Mouse (Mus musculus) olfactory bulb, adult 2 months (tissue): ENCODE data around the gene Ninl. TPM values are rescaled to one million over a fixed set of nuclear protein-coding genes. Genes with fewer than 3 reads are reported as not detected.
"Not testable (repeated sequence)": the region's sequence is repeated elsewhere in the genome, so short reads cannot be mapped to it uniquely, and the experiment has no call there.

Experiments
- H3K27ac ChIP-seq: fragments of 200-500 bp; 2 replicates; pipeline ENCODE4 v1.5.1; 2012; ENCODE audit warnings: low read depth, low read length; ENCODE audit not compliant: insufficient read depth
- H3K4me1 ChIP-seq: fragments of 200-500 bp; 2 replicates; pipeline ENCODE4 v1.6.1; 2012; ENCODE audit warnings: low read length; ENCODE audit not compliant: control insufficient read depth, insufficient read depth
- H3K4me3 ChIP-seq: fragments of 200-500 bp; 2 replicates; pipeline ENCODE4 v1.5.1; 2012; ENCODE audit warnings: mild to moderate bottlenecking, low read depth, low read length, moderate library complexity; ENCODE audit not compliant: insufficient read depth
- CTCF ChIP-seq: fragments of 200-500 bp; IDR thresholded peaks from 2 replicates; pipeline ENCODE4 v1.5.1; 2012; ENCODE audit warnings: low read depth, mild to moderate bottlenecking, low read length, moderate library complexity; ENCODE audit not compliant: insufficient read depth
- POLR2A ChIP-seq: fragments of 200-500 bp; IDR thresholded peaks from 2 replicates; pipeline ENCODE4 v1.6.1; 2012; ENCODE audit warnings: mild to moderate bottlenecking, low read depth, low read length, moderate library complexity; ENCODE audit not compliant: insufficient read depth
- WGBS: fragments of 180-500 bp; shearing (Covaris S2); methylation state at CpG from one replicate; pipeline ENCODE4 v1.1.7; 2018; 5-methylcytosine and 5-hydroxymethylcytosine counted together
- polyA plus RNA-seq: library from polyadenylated mRNA; stranded (reverse); fragments of >200 nt; gene quantifications from 2 replicates; pipeline ENCODE4 v1.2.4, GENCODE M21; 2012; ENCODE audit warnings: low replicate concordance; ENCODE audit not compliant: missing spikeins, insufficient read depth, insufficient read length

Gene Ninl
- polyA plus RNA-seq, 1 experiment = not detected

DNA sequence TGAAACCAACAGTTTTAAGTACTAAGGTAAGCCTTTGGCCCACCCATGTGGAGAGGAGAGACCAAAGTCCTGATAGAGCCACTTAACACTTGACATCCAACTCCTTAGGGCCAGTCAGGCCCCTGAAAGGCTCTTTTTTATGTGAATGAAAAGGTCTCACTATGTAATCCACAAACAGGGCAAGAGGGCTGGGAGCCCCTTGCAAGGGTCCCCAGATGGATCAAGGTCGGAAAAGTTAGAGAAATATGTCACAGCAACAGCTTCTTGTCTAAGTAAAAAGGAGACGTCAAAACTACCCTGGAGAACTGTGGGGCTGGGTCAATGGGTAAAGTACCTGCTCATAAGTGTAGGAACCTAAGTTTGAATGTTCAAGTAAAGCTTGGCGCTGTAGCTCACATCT lies 74.5 kb downstream of the Ninl start:
- Histone ChIP-seq H3K4me1 (no peaks in the 10 kb centered on the region), H3K4me3 (no peak overlapping the region), H3K27ac (no peak overlapping the region)
- 91% methylated on average over 3 of the region's 3 CpGs for WGBS
- no peak for TF ChIP-seq CTCF
- no peak for TF ChIP-seq POLR2A

DNA sequence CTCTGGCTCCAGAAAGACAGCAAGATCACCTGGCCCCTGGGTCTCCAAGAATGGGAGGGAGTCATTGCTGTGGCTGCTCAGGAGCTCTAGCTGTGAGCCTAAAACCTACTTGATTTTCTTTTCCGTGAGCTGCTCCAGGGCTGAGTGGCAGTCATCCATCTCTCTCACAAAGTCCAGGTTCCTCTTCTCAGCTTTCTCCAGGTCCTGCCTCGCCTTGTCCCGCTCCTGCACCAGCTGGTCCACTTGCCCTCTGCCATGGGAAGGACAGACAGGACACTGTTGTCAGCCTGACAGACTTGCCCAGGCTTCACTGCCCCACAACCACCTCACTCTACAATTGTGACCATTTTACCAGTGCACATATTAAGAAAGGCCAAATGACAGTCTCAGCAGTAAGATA lies 75.9 kb downstream of the Ninl start:
- WGBS = 95% methylated on average over 3 of the region's 3 CpGs
- no peaks in the 10 kb centered on the region for H3K4me1 ChIP-seq
- TF ChIP-seq POLR2A = no peak

GRCm38 (mm10) chr2:150959521-150959920 lies 79.7 kb downstream of the Ninl start:
- Histone ChIP-seq H3K27ac (no peak overlapping the region), H3K4me1 (no peaks in the 10 kb centered on the region), H3K4me3 (no peak overlapping the region)
- WGBS = 72% methylated on average over 10 of the region's 10 CpGs
- no peak for TF ChIP-seq POLR2A
- TF ChIP-seq CTCF = no peak

More for the DNA sequence above, 75.9 kb downstream of the Ninl start:
- Histone ChIP-seq H3K4me3 (no peak overlapping the region), H3K27ac (no peak overlapping the region)

- WGBS = 38% methylated on average over 1 of the region's 1 CpGs
- H3K4me1 ChIP-seq = no peaks in the 10 kb centered on the region
- TF ChIP-seq CTCF = no peak
- TF ChIP-seq POLR2A = no peak
- no peak overlapping the region for H3K27ac ChIP-seq
- no peak overlapping the region for H3K4me3 ChIP-seq
Observed at GRCm38 (mm10) chr2:150955859-150956258, 83.3 kb downstream of the Ninl start.

- TF ChIP-seq POLR2A (no peak), CTCF (no peak)
- H3K4me3 ChIP-seq = no peak overlapping the region
- H3K27ac ChIP-seq = no peak overlapping the region
- 86% methylated on average over 2 of the region's 2 CpGs for WGBS
- no peaks in the 10 kb centered on the region for H3K4me1 ChIP-seq
Observed at GRCm38 (mm10) chr2:150951201-150951600, 88.0 kb downstream of the Ninl start.

DNA sequence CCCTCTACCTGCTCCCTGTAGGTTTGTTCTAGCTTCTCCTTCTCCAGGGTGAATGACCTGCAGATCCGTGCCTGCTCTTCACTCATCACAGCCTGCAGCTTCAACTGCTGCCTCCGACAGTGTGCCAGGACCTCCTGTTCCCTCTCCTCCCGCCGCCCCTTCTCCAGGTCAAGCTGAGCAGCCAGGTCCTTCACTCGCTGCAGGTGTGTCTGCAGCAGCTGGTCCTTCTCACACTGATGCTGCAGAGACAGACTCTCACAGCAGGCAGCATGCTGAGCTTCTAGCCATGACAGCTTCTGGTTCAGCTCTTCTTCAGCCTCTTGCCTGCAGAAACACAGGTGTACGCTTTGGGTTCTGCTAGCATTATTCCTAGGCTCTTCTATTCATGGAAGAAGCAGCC lies 89.1 kb downstream of the Ninl start:
- no peak overlapping the region for H3K27ac ChIP-seq
- TF ChIP-seq CTCF (no peak), POLR2A (no peak)
- WGBS = 98% methylated on average over 6 of the region's 6 CpGs

DNA sequence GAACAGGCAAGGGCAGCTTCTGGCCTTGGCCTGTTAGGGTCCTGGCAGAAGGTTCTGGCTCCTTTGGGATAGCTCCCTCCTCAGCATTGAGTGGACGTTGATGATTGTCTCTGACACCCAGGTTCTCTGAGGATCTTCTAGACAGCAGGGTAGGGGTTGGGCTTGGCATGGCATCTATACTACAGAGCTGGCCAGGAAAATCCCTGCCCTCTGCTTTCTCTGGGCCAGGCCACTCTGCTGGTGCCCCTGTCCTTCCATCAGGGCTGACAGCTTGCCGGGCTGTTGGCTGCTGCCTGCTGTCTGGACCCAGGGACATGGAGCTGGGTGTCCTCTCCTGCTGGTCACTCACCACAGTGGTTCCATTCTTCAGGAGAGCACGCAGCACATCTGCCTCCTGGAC lies 89.5 kb downstream of the Ninl start:
- Histone ChIP-seq H3K4me3 (no peak overlapping the region), H3K27ac (no peak overlapping the region), H3K4me1 (no peaks in the 10 kb centered on the region)
- TF ChIP-seq POLR2A (no peak), CTCF (no peak)
- 82% methylated on average over 3 of the region's 3 CpGs for WGBS

More for the DNA sequence above, 89.1 kb downstream of the Ninl start:
- H3K4me3 ChIP-seq = no peak overlapping the region
- no peaks in the 10 kb centered on the region for H3K4me1 ChIP-seq

- no peak for TF ChIP-seq CTCF
- no peak for TF ChIP-seq POLR2A
- Histone ChIP-seq H3K27ac (no peak overlapping the region), H3K4me3 (no peak overlapping the region), H3K4me1 (no peaks in the 10 kb centered on the region)
- WGBS = 70% methylated on average over 5 of the region's 5 CpGs
Observed at GRCm38 (mm10) chr2:150948786-150949185, 90.4 kb downstream of the Ninl start.

- not testable (repeated sequence) for H3K4me3 ChIP-seq, H3K27ac ChIP-seq, H3K4me1 ChIP-seq
- 91% methylated on average over 12 of the region's 12 CpGs for WGBS
Observed at GRCm38 (mm10) chr2:150947880-150948611, 91.1 kb downstream of the Ninl start.

- 84% methylated on average over 5 of the region's 5 CpGs for WGBS
- H3K27ac ChIP-seq, H3K4me3 ChIP-seq, H3K4me1 ChIP-seq: not testable (repeated sequence)
Observed at GRCm38 (mm10) chr2:150947341-150947740, 91.8 kb downstream of the Ninl start.
